Mouse (Mus musculus) kidney, adult 2 months (tissue): ENCODE measurements around the gene Tcf7l1. TPM values are rescaled to one million over a fixed set of nuclear protein-coding genes. Genes with fewer than 3 reads are reported as not detected.

Source experiments
- DNase-seq: peaks from one replicate; pipeline ENCODE4 v3.0.0; 2021
- H3K27ac ChIP-seq: fragments of 200-500 bp; 2 replicates; pipeline ENCODE4 v1.5.1; 2012; ENCODE audit warnings: low read depth, low read length, control low read depth, inconsistent platforms; ENCODE audit not compliant: insufficient read depth
- H3K27me3 ChIP-seq: fragments of 200-500 bp; replicated peaks from 2 replicates; pipeline ENCODE4 v1.6.1; 2012; ENCODE audit warnings: mild to moderate bottlenecking, moderate library complexity, low read length, inconsistent platforms; ENCODE audit not compliant: control insufficient read depth, insufficient read depth
- H3K36me3 ChIP-seq: fragments of 200-500 bp; 2 replicates; pipeline ENCODE4 v1.6.1; 2012; ENCODE audit warnings: mild to moderate bottlenecking, moderate library complexity, low read length, inconsistent platforms; ENCODE audit not compliant: control insufficient read depth, insufficient read depth
- H3K4me1 ChIP-seq: fragments of 200-500 bp; 2 replicates; pipeline ENCODE4 v1.6.1; 2011; ENCODE audit warnings: low read length; ENCODE audit not compliant: control insufficient read depth, insufficient read depth
- H3K4me3 ChIP-seq: fragments of 200-500 bp; 2 replicates; pipeline ENCODE4 v1.5.1; 2011; ENCODE audit warnings: mild to moderate bottlenecking, low read depth, low read length, control low read depth; ENCODE audit not compliant: insufficient read depth
- CTCF ChIP-seq: fragments of 200-500 bp; conservative IDR thresholded peaks from 2 replicates; pipeline ENCODE4 v1.5.1; 2011; ENCODE audit warnings: low read depth, mild to moderate bottlenecking, control low read depth, low read length, moderate library complexity, mixed read lengths; ENCODE audit not compliant: insufficient read depth, insufficient read length
- POLR2A ChIP-seq: fragments of 200-500 bp; IDR thresholded peaks from one replicate; pipeline ENCODE4 v1.6.1; 2011; ENCODE audit warnings: low read depth, low read length, control low read depth
- WGBS: fragments of 180-500 bp; shearing (Covaris S2); methylation state at CpG from one replicate; pipeline ENCODE4 v1.1.7; 2018; 5-methylcytosine and 5-hydroxymethylcytosine counted together
- polyA plus RNA-seq: library from polyadenylated mRNA; depleted of rRNA; stranded (reverse); fragments of >200 nt; gene quantifications from 2 replicates; pipeline ENCODE4 v1.2.3, GENCODE M21; 2012

Gene Tcf7l1
- polyA plus RNA-seq, 1 experiment = 16.3 TPM

- Histone ChIP-seq H3K36me3 (no peaks in the 10 kb centered on the region), H3K4me3 (no peak overlapping the region), H3K4me1 (peaks cover 11% of the 10 kb centered on the region), H3K27me3 (no peaks in the 10 kb centered on the region), H3K27ac (no peak overlapping the region)
- no peak for TF ChIP-seq POLR2A
- no peak for TF ChIP-seq CTCF
- no peak for DNase-seq
- 71% methylated on average over 7 of the region's 7 CpGs for WGBS
These were observed 162.7 kb downstream of the Tcf7l1 start for GRCm38 (mm10) chr6:72626391-72626790.

DNA sequence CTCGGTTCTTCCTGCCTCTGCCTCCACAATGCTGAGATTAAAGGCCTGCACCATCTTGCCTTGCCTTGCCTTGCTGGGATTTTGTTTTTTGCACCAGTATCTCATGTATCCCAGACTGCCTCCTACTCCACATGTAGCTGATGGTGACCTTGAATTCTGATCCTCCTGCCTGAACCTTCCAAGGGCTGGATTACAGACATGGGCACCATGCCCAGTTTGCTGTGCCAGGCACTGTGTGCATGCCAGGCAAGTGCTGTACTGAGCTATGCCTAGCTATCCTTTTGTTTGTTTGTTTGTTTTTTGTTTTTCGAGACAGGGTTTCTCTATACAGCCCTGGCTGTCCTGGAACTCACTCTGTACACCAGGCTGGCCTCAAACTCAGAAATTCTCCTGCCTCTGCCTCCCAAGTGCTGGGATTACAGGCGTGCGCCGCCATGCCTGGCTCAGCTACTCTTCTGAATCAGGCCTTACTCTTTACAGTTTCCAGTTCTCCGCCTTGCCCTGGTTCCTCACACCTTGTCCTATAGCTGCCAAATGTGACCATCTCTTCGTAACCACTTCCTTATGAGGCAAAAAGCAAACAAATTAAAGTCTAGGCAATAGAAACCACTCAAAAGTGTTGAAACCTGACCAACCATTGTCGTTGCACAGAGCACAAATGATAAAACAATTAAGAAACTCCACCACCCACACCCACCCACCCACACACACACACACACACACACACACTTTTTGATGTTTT lies 165.2 kb downstream of the Tcf7l1 start:
- WGBS = 85% methylated on average over 8 of the region's 8 CpGs
- Histone ChIP-seq H3K36me3 (no peaks in the 10 kb centered on the region), H3K4me1 (peaks cover 5% of the 10 kb centered on the region; the same call in 1 of the 2 replicates), H3K27ac (no peak overlapping the region), H3K27me3 (no peaks in the 10 kb centered on the region), H3K4me3 (no peak overlapping the region)
- TF ChIP-seq POLR2A = no peak
- TF ChIP-seq CTCF = no peak
- DNase-seq = peak; percentile 89

DNA sequence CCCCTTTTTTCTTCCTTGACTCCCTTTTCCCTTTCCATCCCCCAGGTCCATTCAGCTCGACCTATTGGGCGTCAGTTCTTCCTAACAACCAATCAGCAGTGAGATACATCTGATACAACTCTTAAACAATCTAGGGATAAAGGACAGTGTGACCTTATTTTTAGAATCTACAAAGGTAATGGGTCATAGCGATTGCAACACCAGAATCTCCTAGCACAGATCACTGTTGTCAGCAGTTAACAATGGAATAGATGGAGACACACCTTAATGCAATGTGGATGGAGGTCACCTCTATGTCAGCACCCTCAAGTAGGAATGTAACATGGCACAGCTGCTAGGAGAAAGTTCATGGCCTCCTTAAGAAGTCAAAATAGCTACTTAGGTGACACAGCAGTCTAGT lies 166.1 kb downstream of the Tcf7l1 start:
- no peak for DNase-seq
- H3K27me3 ChIP-seq = no peaks in the 10 kb centered on the region
- peaks cover 8% of the 10 kb centered on the region; the same call in 1 of the 2 replicates for H3K4me1 ChIP-seq
- WGBS = 62% methylated on average over 3 of the region's 3 CpGs
- H3K27ac ChIP-seq = no peak overlapping the region
- no peak for TF ChIP-seq CTCF
- TF ChIP-seq POLR2A = no peak
- no peak overlapping the region for H3K4me3 ChIP-seq
- H3K36me3 ChIP-seq = no peaks in the 10 kb centered on the region

- no peaks in the 10 kb centered on the region for H3K27me3 ChIP-seq
- no peaks in the 10 kb centered on the region for H3K36me3 ChIP-seq
- no peak overlapping the region for H3K27ac ChIP-seq
- 90% methylated on average over 5 of the region's 5 CpGs for WGBS
- TF ChIP-seq CTCF (no peak), POLR2A (no peak)
- no peak overlapping the region for H3K4me3 ChIP-seq
- peaks cover 15% of the 10 kb centered on the region; the same call in 1 of the 2 replicates for H3K4me1 ChIP-seq
- no peak for DNase-seq
These were observed 168.1 kb downstream of the Tcf7l1 start for GRCm38 (mm10) chr6:72620920-72621319.

DNA sequence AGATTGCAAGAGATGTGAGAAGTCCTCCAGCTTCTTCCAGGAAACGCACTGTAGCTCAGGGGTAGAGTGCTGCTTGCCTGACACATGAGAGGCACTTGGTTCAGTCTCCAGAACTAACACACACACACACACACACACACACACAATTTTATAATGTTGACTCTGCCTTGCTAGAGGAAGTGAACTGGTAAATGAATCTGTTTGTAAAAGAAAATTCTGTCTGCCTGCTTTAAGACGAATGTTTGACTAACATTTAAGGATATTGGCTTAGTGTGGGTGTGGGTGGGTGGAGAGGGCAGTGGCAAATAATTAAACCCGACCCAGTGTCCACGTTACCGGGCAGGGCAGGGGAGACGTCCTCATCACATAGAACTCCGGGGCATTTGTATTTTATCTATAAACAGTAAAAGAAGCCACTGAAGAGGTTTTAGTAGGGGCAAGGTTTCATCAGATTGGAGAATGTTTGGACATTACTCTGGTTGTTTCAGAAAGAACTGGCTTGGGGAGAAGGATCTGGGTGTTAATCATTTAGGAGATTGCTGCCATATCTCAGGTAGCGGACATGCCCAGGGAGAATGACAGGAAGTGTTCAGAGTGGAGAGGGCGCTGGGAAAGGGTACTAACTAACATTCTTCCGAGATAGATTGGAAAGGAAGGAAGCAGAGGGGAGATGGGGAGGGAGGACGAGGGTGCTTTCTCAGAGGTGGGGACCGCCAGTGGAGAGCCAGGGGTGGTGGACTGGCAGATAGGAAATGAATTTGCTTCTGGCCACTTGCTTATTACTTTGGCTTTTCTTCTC lies 169.1 kb downstream of the Tcf7l1 start:
- Histone ChIP-seq H3K4me3 (peak overlapping the region; percentile 13; the same call in 1 of the 2 replicates), H3K27me3 (no peaks in the 10 kb centered on the region), H3K27ac (peak overlapping the region; percentile 51), H3K36me3 (no peaks in the 10 kb centered on the region), H3K4me1 (peaks cover 21% of the 10 kb centered on the region; the same call in 1 of the 2 replicates)
- DNase-seq = peak; percentile 70
- TF ChIP-seq CTCF (no peak), POLR2A (no peak)
- WGBS = 8% methylated on average over 12 of the region's 12 CpGs

GRCm38 (mm10) chr6:72616643-72617288 lies 172.3 kb downstream of the Tcf7l1 start, which contains the start of gene Tgoln1:
TSS of gene Tgoln1 (minus strand) at chr6:72617000.
- Histone ChIP-seq H3K4me1 (peaks cover 23% of the 10 kb centered on the region; the same call in 1 of the 2 replicates), H3K36me3 (peaks cover 4% of the 10 kb centered on the region; the same call in 1 of the 2 replicates), H3K4me3 (peak within 1 kb of the TSS; percentile 94), H3K27me3 (no peaks in the 10 kb centered on the region), H3K27ac (peak within 1 kb of the TSS; percentile 85)
- DNase-seq = peak; percentile 97
- TF ChIP-seq CTCF = no peak
- peak; percentile 71 for TF ChIP-seq POLR2A
- WGBS = under 1% methylated on average over 41 of the region's 41 CpGs
